Mouse (Mus musculus) naive thymus-derived CD4-positive, alpha-beta T cell, adult 2 months (primary cell): Measurements from ENCODE around the gene Mrgprh.

Experiments
- DNase-seq: peaks from one replicate; pipeline ENCODE4 v3.0.0-alpha.2; 2011; ENCODE audit warnings: low read depth

The Mrgprh gene

GRCm38 (mm10) chr17:12916588-12917380 is 41.0 kb downstream of the Mrgprh start:
- peak; percentile 76 for DNase-seq

GRCm38 (mm10) chr17:12921073-12921472 is 45.2 kb downstream of the Mrgprh start:
- no peak for DNase-seq

GRCm38 (mm10) chr17:12925001-12925400 is 49.2 kb downstream of the Mrgprh start:
- DNase-seq: no peak

- no peak for DNase-seq
Measured at GRCm38 (mm10) chr17:12925703-12926180, 49.9 kb downstream of the Mrgprh start.
